Mouse (Mus musculus): ENCODE measurements around the gene Pcsk6.
A peak's percentile ranks its signal among the peaks of the same experiment; 100 is the strongest.

Pcsk6 gene

GRCm38 (mm10) chr7:66040026-66040814 lies 178.7 kb downstream of the Pcsk6 start:
- no peak for TF ChIP-seq GATA4 (IDR thresholded peaks at IDR 0.05; ENCODE audit: insufficient replicate concordance, low read length)

GRCm38 (mm10) chr7:66043552-66044459 lies 182.3 kb downstream of the Pcsk6 start, which contains the start of gene Gm45213:
TSS of gene Gm45213 (plus strand) at chr7:66043602.
- no peak for TF ChIP-seq GATA4 (IDR thresholded peaks at IDR 0.05; ENCODE audit: insufficient replicate concordance, low read length)

- TF ChIP-seq GATA4 (IDR thresholded peaks at IDR 0.05; ENCODE audit: insufficient replicate concordance, low read length), result no peak
These were observed 183.1 kb downstream of the Pcsk6 start for GRCm38 (mm10) chr7:66044617-66045016.

DNA sequence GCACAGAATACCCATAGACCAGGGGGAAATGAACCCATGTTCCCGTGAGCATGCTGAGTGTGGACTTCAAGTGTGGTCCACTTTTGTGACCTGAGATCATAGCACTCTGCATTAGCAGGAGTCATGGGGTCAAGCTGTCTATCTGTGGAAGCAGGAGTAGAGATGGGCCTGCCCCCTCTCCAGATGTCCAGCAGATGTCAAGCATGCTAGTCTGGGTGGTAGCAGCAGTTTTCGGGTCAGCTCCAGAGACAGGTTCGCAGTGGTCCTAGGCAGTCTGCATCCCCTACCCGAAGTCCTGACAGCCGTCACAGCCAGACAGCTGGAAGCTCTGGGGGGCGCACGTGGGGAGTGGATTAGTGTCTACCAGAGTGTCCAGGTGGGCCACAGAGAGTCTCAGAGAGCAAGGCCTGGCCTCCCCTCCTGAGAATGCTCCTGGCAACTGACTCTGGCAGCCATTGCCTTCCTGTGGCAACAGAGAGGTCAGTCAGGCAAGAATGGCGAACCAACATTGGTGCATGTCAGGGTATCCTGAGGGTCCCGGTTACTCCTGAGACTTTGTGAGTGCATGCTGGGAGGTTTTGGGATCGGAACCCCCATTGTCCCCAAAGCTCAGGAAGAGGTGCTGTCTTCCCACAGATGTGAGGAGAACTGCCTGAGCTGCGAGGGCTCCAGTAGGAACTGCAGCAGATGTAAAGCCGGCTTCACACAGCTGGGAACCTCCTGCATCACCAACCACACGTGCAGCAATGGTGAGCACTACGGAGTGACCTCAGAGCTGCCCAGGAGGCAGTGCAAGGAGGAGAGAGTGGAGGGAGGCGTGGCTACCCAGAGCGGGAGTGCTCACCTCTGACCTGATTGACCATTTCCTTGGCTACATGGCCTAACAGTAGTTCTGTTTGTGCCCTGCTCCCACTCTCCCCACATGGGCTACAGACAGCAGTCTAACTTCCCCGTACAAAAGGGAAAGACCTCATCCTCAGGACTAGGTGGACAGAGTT lies 185.7 kb downstream of the Pcsk6 start:
- no peak for TF ChIP-seq GATA4 (IDR thresholded peaks at IDR 0.05; ENCODE audit: insufficient replicate concordance, low read length)

- no peak for TF ChIP-seq GATA4 (IDR thresholded peaks at IDR 0.05; ENCODE audit: insufficient replicate concordance, low read length)
These were observed 186.4 kb downstream of the Pcsk6 start for GRCm38 (mm10) chr7:66047975-66048374.

DNA sequence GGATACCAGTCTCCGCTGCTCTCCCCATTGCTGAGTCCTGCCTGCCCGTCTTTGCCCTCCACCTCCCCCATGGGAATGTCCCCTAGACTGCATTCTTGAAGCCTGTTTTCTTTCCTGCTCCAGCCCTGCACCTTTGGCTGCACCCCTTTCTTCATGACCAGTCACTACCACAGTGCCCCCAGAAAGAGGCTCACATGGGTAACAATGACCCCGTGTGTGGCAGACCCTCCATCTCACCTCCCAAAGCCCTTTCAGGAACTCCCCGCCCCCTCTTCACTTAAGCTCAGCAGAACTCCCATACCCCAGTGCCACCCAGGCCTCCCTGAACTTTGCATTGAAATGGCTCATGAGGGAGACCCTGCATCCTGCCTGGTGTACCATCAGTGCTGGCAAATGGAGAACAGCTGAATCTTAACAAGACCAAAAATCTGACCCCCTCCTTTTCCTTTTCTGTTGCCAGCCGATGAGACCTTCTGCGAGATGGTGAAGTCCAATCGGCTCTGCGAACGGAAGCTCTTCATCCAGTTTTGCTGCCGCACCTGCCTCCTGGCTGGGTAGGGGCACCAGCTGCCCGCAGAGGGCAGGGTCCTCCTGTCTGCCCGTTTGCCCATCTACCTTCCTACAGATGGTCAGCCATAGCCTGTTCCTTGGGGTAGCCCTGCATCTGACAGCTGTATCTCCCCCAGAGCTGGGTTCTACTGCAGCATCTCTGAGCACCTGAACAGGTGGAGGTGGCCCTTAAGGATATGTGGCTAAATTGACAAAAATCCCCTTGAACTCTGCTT lies 187.1 kb downstream of the Pcsk6 start:
- TF ChIP-seq GATA4 (IDR thresholded peaks at IDR 0.05; ENCODE audit: insufficient replicate concordance, low read length), result no peak

GRCm38 (mm10) chr7:66053946-66054483 lies 192.5 kb downstream of the Pcsk6 start:
- TF ChIP-seq GATA4 (IDR thresholded peaks at IDR 0.05; ENCODE audit: insufficient replicate concordance, low read length), result no peak

- no peak for TF ChIP-seq GATA4 (IDR thresholded peaks at IDR 0.05; ENCODE audit: insufficient replicate concordance, low read length)
These were observed 197.2 kb downstream of the Pcsk6 start, which contains the start of gene Snrpa1 for GRCm38 (mm10) chr7:66058703-66059102. TSS of gene Snrpa1 (plus strand) at chr7:66059003.

- TF ChIP-seq GATA4 (IDR thresholded peaks at IDR 0.05; ENCODE audit: insufficient replicate concordance, low read length), result no peak
These were observed 198.8 kb downstream of the Pcsk6 start for GRCm38 (mm10) chr7:66060066-66060956.

DNA sequence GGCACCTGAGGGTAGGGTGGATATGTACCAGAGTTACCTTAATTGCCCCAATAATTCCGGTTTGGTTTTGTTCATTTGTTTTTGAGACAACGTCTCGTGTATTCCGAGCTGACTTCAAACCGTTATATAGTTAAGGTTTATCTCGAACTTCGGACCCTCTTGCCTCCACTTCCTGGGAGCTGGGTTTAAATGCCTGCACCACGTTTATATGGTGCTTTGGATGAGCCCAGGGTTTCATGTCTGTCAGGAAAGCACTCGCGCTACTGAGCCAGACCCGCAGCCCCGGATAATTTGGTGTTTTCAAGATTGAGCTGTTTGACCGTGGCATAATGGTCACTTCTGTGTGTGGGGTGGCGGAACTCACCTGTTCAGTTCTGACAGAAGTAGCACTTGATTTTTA lies 199.5 kb downstream of the Pcsk6 start:
- no peak for TF ChIP-seq GATA4 (IDR thresholded peaks at IDR 0.05; ENCODE audit: insufficient replicate concordance, low read length)

GRCm38 (mm10) chr7:66076411-66076810 lies 214.9 kb downstream of the Pcsk6 start:
- no peak for TF ChIP-seq GATA4 (IDR thresholded peaks at IDR 0.05; ENCODE audit: insufficient replicate concordance, low read length)

DNA sequence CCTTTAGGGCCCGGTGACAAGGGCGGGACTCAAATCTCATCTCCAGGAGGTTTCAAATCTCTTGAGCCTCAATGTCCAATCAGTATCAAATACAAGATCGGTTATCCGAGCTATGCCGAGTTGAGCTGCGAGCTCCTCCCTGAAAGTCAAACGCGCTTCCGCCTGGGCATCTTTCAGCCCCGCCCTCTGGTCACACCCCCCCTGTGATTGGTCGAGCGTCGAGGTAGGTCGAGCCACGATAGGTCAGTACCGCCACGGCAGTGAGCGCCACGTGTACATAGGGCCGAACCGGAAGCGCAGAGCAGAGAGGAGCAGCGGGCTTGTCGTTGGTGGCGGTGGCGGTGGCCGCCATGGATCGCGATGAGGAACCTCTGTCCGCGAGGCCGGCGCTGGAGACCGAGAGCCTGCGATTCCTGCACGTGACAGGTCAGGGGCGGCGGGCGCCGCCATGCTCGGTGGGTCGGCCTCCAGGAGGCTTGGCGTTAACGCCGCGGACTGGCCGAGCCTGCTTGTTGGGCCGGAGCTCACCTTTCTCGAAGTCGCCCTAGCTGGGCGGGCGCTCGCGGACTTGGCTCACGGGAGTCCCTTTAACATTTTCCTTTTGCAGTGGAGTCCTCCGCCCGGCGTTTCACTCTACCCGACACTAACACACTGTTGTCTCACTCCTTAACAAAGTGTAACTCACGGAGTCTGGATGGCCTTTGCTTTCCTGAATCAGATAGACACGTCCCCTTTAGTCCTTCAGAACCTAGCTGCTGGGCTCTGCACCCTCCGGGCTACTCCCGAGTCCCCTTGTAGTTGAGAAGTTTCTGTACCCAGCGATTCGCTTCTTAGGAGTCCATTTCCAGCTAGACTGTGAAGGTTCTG lies 218.1 kb downstream of the Pcsk6 start, which contains the start of gene Selenos:
TSS of gene Selenos (plus strand) at position 286 of the 867 bp plus-strand sequence.
- TF ChIP-seq GATA4 (IDR thresholded peaks at IDR 0.05; ENCODE audit: insufficient replicate concordance, low read length), result peak; percentile 10; the same call in 1 of the 2 replicates
